Mouse (Mus musculus) activated CD4-positive, CD25-positive, alpha-beta regulatory T cell, adult 4 months (primary cell): ENCODE results near the gene St6gal1. TPM values are rescaled to one million over a fixed set of nuclear protein-coding genes. Genes with fewer than 3 reads are reported as not detected.

Experiments used
- ATAC-seq: one replicate; pipeline ENCODE4 v1.8.0; 2017
- polyA plus RNA-seq, 2 experiments: library from polyadenylated mRNA; unstranded; fragments of 100-300 nt; shearing (Covaris generic); gene quantifications; one replicate each; pipeline ENCODE4 v1.2.1; 2017

St6gal1 gene
- polyA plus RNA-seq, 2 experiments from 2014 or later, result 68.6 to 88.1 TPM

DNA sequence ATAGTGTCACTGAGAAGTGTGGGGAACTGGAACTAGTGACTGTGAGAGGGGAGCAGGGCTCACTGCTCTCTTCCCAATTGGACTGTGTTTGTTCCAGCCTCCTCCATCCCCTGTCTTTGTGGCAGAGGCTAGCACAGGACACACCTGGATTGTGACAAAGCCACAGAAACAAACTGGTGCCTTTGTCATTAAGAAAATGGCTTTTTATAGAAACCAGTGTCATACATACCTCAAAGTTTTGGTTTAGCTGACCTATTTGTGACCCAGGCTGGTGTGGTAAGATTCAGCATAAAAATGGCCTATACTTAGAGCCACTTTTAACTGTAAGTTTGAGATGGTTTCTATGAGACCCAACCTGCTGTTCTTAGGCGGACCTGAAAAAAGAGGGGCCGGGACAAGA lies 116.7 kb downstream of the St6gal1 start:
- no peak for ATAC-seq

DNA sequence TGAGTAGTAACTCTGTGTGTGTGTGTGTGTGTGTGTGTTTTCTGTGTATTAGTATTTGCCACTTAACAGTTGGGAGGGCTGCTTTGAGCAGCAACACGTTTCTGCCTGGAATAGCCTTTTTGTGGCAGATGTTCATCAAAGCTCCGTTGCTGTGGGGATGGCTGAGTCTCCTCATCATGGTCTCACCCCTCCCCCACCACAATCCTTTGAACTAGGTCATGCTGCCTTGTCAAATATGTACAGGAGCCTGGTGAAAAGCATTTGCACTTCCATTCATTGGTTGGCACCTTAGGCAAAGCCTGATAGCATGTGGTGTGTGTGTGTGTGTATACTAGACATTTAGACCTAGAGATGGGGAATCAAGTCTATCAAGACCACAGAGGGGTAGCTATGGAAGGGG lies 126.3 kb downstream of the St6gal1 start:
- ATAC-seq, result no peak

DNA sequence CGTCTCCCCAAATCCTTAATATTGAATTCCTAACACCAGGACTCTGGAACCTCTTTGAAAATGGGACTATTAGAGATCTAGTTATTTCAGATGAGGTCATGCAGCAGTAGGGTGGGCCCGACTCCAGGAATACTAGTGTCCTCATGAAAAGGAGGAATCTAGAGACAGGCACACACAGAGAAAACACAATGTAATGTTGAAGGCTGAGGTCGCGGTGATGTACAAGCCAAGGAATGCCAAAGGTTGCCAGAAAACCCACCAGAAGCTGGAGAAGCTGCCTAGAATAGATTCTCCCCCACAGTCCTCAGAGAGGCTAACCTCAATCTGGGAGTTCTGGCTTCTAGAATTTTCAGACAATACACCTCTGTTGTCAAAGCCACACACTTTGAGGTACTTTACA lies 136.5 kb downstream of the St6gal1 start:
- ATAC-seq, result no peak

DNA sequence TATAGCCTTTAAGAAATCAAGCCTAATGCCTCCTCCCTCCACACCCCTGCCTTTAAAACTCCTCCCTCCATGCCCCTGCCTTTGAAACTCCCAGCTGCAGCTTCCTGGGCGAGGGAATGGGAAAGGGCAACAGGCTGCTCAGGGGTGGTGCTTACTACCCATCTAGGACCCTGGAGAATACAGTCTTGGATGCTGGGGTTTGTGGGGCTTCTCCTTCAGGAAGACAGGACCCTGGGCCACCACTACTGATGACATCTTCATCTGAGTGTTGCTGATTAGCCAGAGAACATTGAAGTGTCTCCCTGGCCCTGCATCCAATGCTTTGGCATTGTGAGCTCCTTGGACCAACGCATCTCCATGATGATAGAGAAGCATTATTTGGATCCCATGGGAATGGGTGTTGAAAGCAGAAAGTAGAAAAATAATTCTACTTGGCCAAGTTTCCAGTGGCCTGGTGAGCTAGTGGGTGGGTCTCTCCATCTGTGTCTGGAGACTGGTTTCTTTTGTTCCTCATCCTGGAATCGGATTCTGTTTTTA lies 137.0 kb downstream of the St6gal1 start:
- no peak for ATAC-seq

DNA sequence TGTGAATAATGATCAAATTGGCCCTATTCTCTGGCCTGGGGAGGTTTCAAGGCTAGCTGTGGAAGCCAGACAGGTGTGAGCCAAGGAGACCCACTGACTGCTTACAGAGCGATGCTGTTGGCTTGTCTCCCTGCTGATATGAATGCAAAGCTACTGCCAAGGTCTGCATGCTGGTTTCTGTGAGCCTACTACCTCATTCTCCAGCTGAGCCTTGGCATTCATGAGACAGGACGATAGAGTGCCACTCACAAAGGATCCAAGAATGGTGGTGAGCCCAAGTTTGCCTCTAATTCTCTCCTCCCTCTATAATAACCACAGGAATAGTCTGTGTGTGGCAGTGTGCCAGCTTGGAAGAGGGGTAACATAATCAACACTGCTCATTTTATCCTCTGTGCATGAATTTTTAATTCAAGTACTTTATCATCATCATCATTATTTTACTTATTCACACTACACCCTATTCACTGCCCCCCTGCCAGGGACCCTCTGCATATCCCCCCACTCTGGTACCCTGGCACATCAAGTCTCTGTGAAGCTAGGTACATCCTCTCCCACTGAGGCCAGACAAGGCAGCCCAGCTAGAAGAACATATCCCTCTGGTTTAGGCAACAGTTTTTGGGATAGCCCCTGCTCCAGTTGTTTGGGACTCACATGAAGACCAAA lies 139.9 kb downstream of the St6gal1 start:
- no peak for ATAC-seq

DNA sequence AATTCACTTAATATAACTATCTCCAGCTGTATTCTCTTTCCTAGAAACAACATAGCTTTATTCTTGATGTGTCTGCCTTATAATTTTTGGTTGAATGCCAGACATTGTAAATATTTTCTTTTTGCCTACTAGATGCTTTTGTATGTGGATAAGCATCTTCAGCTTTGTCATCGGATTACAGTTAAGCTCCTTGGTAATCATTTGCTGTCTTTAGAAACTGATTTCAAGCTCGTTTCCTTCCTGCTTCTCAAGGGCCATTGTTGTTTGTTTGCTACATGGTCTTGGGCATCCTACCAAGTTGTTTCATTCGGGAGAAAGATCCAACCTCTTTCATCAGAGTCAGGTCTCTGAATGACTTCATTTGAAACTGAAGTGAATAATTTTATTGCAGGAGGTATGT lies 144.6 kb downstream of the St6gal1 start:
- ATAC-seq, result no peak

DNA sequence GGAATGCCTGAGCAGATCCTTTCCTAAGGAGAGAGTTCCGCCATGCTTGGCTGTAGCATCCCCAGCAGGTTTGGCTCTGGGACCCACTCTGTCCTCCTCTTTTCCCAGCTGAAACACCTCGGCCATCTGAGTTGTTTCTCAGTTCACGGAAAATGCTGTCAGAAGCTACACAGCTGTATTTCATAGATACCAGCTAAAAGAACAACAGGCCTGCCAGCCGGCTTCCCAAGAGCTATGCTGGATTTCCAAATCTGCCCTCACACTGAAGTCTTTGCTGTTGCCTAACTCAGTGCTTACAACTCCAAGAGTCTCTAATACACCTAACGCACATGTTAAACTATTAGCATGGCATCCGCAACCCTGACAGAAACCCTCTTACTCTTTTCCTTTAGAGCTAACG lies 146.2 kb downstream of the St6gal1 start:
- ATAC-seq, result no peak

DNA sequence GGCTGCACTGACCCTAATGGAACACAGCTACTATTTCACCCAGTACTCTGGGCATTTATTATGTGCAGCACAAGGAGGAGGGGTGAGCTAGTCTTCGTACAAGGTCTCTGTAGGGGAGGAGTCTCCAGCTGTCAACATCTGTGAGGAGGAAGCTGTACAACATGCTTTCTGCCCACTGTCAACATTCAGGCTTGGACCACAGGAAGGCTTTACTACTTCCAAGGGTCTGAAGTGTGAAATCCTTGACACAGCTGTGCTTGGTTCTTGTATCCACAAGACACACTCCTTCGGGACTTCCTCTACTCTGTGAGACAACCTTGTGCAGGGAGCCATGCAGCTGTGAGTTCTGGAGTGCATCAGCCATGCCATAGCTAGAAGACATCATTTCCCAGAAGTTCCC lies 147.8 kb downstream of the St6gal1 start:
- no peak for ATAC-seq

DNA sequence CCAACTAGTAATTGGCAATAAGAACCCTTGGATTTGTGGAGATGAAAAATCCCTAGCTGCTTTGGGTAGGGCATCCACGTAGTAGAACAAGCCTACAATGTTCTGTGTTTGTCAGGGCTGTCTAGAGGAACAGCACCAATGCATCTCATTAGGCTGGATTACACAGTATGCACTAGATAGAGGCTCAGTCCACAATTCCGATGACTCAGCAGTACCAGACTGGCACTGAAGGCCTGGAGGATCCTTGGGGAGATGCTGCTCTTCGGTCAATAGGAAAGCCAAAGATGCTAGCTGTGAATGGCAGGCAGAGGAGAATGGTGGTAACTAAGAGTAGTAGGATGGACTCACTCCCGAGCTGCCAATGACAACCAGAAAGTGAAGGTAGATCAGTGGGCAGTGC lies 149.5 kb downstream of the St6gal1 start:
- no peak for ATAC-seq

DNA sequence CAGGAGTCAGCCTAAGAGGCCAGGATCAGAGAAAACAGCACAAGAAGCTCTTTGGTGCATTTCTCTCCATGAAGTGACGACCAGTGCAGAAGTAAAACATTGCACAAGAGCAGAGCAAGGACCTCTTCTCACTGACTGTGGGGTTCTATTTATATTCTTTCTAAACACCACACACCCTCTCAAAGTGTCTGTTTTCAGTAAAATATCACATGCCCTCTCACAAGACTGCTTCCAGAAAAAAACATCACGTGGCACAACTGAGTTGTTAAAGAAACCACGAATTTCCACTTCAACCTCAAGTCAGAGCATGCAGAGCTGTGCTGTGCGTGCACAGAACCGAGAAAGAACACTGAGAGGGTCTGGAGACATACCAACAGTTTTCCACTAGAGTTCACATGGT lies 150.4 kb downstream of the St6gal1 start:
- no peak for ATAC-seq

DNA sequence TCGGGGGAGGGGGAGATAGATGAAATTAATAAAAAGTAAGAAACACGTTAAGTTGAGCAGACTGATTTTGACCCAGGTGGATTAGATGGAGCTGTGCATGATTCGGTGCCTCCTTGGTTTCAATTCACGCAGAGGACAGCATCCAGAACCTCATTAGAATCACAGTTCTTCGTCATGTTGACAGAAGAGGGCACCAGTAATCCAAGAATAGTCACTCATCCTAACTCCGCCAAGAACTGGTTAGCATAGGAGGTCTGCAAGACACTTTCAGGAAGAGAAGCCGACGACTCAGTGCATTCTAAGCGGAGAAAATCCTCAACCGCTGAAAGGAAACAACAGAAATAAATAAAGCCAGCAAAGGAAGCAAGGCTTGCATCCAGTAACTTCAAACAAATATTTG lies 151.6 kb downstream of the St6gal1 start:
- no peak for ATAC-seq

DNA sequence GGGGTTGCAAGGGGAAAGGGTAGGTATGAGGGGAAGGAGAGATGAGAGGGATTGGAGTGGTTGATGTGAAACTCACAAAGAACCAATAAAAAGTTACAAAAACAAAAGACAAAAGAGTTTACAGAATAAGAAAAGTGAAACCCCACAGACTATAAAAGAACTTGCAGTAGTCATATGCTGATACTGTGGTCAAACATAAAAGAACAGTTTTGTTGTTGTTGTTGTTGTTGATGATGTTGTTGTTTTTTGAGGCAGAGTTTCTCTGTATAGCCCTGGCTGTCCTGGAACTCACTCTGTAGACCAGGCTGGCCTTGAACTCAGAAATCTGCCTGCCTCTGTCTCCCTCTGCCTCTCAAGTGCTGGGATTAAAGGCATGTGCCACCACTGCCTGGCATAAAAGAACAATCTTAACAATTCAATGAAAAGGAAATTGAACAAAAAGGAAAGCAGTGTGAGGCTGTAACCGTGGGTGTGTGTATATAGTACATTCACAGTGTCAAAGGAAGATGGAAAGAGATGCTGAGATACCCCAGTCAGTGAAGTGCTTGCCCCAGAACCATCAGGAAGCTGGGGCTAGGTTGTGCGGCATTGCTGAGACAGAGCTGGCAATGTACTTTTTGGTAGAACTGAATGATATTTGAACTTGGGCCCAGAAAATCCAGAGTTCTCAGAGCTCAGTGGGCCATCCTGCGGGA lies 155.1 kb downstream of the St6gal1 start:
- peak; percentile 51 for ATAC-seq

DNA sequence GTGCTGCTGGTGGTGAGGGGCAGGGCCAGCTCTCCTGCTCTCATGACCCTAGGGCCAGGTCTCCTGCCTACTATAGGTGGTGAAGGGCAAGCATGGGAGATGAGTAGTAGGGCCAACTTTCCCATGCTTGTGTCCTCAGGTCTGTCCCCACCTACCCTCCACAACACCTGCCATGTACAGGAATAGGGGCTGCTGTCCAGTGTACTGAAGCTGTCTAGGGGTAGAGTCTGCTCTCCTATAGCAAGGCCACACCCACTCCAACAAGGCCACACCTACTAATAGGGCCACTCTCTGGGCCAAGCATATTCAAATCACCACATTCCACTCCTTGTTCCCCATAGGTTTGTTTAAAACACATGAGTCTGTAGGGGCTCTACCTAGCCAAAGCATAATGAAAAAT lies 159.8 kb downstream of the St6gal1 start:
- ATAC-seq, result no peak

DNA sequence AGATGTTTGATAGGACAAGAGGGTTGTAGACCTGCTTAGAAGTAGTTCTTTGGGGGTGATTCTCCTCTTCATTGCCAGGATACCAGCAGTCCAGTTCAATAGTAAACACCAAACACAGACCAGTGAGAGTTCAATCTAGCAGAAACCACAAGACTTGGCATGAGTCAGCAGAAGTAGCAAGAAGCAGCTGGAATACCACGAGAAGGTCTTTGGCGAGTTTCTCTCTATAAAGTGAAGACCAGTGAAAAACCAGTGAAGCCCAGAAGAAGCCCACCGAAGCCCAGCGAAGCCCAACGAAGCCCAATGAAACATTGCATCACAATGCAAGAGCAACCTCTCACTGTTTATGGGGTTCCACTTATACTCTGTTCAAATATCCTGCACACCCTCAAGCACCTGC lies 173.4 kb downstream of the St6gal1 start:
- no peak for ATAC-seq

DNA sequence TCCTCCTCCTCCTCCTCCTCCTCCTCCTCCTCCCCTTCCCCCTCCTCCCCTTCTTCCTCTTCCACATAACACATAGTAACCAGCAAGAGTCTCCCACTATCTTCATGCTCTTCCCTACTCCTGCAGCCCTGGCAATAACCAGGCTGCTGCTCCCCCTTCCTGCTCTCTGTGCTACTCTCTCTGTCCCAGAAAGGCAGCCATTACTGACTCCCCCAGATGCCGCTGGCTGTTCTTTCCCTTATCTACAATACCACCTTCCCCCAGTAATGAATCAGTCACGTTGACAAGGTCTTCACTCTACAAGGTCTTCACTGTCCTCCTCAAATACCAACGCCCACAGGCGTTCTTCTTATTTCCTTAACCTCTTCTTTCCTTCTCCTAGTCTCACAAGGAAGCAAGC lies 176.9 kb downstream of the St6gal1 start:
- ATAC-seq, result no peak

DNA sequence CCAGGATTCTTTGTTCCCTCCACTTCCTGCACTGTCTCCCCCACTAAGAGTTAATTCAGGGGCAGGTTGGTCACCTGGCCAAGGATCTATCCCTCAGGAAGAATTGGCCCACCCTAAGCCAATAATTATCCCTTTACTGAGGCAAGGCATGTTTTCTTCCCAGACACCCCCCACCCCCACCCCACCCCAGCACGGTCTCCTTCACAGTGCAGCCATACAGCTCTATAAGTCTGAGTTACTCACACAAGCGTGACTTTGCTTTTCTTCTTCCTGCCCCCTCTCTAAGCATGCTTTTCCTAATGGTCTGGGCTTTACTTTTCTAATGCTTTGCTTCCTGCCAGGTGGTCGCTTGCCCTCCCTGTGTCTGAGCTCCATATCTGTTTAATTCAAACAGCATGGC lies 177.4 kb downstream of the St6gal1 start:
- ATAC-seq, result no peak

DNA sequence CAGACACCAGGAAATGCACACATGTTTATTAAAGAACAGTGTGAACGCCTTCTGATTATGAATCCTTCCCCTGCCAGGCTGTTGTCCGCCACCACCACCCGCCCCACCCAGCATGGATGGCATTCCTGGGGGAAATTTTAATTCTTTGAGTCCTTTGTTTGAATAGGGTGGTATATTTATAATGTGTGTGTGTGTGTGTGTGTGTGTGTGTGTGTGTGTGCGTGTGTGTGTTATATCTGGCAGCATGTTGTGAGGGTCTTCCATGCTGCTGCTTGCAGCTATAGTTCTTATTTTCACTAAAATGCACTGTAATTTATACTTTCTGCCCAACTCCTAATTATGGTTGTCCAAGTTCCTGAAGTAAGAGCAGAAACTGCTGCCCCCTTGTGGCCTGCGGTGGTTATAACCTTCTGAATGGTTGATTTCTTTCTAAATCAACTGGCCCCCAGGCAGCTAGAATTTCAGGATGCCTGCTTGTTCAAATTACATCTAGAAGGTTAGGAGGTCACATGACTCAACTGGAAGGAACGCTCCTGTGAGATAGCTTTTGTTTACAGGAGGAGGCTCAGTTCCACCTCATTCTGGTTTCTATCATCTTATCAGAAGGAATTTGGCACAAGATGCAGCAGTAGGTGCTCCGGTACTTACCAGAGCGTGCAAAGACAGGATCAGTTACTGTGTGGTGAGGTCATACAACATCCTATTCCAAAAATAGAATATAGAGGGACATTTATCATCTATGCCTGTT lies 178.6 kb downstream of the St6gal1 start:
- ATAC-seq, result peak; percentile 14

Other genes with a start within 250 kb of the St6gal1 start
- gene Kng2, start 195.3 kb upstream of the St6gal1 start, polyA plus RNA-seq, result not detected
- gene Kng1, start 166.9 kb upstream of the St6gal1 start, polyA plus RNA-seq, result under 1 TPM in 1 of 2 experiments, not detected in 1; 0.20 TPM
- gene Eif4a2, start 117.3 kb upstream of the St6gal1 start, polyA plus RNA-seq, result 100 to 1,000 TPM; 399 to 481 TPM
- 10 to 100 TPM; 51.8 to 68.2 TPM for gene Rfc4, start 97.0 kb upstream of the St6gal1 start, polyA plus RNA-seq
- not detected for gene Adipoq, start 78.2 kb upstream of the St6gal1 start, polyA plus RNA-seq
- gene Rtp1, start 204.4 kb downstream of the St6gal1 start, polyA plus RNA-seq, result not detected